Mouse (Mus musculus) skeletal muscle tissue, postnatal 0 days (tissue): ENCODE measurements around the gene Yipf7. TPM values are rescaled to one million over a fixed set of nuclear protein-coding genes. Genes with fewer than 3 reads are reported as not detected.

Source experiments
- polyA plus RNA-seq: library from polyadenylated mRNA; unstranded; fragments of >200 nt; fragmentation: Nextera tagmentation; extraction: Ambion mirVana; gene quantifications from 2 replicates; pipeline ENCODE4 v1.2.1, GENCODE M21; 2015

Gene Yipf7
- 59.5 and 77.1 TPM in 2 replicates for polyA plus RNA-seq

DNA sequence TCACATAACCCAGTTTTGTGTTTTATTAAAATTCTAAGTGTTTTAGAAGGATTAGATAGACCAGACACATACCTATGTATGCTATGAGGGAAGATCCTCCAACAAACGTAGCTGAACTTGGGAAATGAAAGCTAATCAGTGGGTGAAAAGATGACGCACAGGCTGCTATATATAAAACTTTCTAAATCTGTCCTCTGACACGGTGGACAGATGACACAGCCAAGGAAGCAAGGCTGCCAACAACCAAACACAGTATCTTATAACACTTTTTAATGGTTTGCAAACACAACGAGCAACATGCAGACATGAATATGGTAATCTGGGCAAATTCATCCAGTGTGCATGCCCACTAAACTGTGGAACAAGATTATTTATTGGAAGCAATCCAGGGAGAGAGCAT lies at the start of gene Yipf7:
Gene Yipf7 (minus strand): TSS at position 160 of the 400 bp plus-strand sequence.

DNA sequence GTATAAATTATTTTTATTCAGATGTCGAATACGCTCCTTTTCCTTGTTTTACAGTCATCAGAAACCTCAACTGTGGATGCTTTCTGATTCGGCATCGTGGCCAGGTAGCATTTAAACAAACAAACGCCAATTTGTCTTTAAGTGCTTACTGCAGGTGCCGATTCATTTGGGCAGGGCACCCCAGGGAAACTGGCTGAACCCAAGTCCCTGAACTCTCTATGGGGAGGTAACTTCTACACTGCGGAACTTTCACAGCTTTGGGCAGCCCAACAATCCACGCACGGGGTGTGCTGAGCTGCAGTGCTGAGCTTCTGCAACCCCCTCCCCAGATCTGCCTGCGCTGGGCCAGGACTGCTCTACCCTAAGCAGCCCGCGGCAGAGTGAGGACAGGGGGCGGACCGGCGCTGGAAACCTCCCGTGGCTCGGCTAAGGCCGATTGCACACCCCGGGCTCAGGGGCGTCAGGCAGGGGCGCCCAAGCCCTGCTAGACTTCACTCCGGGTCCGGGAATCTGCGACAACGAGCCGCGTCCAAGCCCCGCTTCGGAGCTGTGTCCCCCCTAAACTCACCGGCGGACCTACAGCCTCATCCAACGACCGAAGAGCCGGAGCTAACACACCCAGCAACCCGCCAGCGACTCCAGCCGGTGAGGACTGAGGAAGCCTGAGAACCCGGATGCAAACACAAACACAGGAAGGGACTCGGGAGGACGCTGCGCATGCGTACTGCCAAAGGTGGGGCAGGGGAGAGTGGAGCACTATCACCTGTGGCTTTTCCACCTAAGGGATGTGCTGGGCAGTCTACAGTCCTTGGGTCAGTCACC lies 49.4 kb upstream of the Yipf7 start, which contains the start of gene Gnpda2:
Gene Gnpda2 (minus strand): TSS at position 701 of the 822 bp plus-strand sequence.

DNA sequence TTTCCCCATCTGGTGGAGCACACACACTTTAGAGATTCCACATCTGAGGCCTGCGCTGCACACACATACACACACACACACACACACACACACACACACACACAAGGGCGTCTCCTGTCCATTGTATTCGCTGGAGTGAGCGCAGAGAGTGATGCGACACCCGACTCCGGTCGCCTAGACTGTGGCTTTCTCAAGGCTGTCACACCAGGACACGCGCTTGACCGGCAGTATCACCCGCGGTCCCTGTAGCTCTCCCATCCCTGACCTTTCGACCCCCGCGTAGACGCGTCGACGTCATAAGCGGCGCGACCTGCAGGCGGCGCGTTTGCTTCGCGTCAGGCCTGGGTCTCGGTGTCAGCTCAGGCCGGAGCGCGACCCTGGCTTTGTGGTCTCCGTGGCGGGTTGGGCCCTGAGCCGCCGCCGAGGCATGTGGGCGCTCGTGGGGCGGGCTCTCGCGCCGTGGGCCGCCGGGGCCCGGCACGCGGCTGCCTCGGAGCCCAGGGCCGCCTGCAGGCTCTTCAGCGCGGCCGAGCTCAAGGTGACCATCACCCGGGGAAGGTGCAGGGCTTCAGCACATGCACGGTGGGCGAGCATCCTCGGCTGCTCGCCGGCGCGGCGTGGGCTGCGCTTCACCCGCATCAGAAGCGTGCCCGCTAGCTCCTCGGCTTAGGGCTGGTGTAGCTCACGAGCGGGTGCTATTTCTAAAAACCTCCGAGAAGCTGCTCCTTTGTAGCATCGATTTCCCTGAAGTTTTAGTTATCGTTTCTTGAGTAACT lies 14.4 kb upstream of the Yipf7 start, which contains the start of gene Guf1:
Gene Guf1 (plus strand): TSS at position 296 of the 776 bp plus-strand sequence.

Other genes starting within 250 kb of the Yipf7 start
- gene Kctd8, start 201.0 kb downstream of the Yipf7 start, polyA plus RNA-seq = 0.24 and 0.28 TPM in 2 replicates
- gene Guf1, start 14.3 kb upstream of the Yipf7 start, polyA plus RNA-seq = 27.5 and 29.4 TPM in 2 replicates
- 26.0 and 28.0 TPM in 2 replicates for gene Gnpda2, start 49.7 kb upstream of the Yipf7 start, polyA plus RNA-seq